Mouse (Mus musculus) ES-Bruce4 (cell line): ENCODE results near the gene Krt10.

Experiments
- CTCF ChIP-seq: IDR thresholded peaks from one replicate; pipeline ENCODE4 v1.8.1; 2011; ENCODE audit warnings: low read depth, low read length
- EP300 ChIP-seq: IDR thresholded peaks from 2 replicates; pipeline ENCODE4 v1.6.1; 2011; ENCODE audit warnings: low read depth, low read length; ENCODE audit not compliant: insufficient read depth
- POLR2A ChIP-seq: IDR thresholded peaks from one replicate; pipeline ENCODE4 v1.8.1; 2011; ENCODE audit warnings: low read length; ENCODE audit not compliant: insufficient read depth

DNA sequence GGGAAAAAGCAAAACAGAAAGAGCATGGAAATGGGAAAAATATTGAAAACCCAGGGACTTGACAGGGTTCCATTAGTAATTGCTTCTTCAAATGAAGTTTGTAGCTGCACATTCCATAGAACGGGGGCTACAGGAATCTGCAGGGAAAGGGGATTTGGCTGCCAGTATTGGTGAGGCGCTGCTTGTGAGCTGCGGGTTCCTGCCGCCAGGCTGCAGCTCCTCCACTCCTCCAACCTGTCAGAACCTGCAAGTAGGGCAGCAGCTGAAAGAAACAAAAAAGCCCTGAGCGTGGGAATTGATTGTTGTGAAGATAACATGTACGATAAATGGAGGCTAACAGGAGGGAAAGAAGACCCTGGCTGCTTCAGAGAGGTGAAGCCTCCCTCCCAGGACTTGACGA is 1.7 kb upstream of the Krt10 start:
- TF ChIP-seq CTCF (no peak), POLR2A (no peak), EP300 (no peak)
